Mouse (Mus musculus) naive thymus-derived CD4-positive, alpha-beta T cell, adult 2 months (primary cell): ENCODE results near the gene Klf17.
"Not testable (repeated sequence)": the region's sequence is repeated elsewhere in the genome, so short reads cannot be mapped to it uniquely, and the experiment has no call there.

ENCODE experiments used
- DNase-seq: peaks from one replicate; pipeline ENCODE4 v3.0.0-alpha.2; 2011; ENCODE audit warnings: low read depth

Gene Klf17

DNA sequence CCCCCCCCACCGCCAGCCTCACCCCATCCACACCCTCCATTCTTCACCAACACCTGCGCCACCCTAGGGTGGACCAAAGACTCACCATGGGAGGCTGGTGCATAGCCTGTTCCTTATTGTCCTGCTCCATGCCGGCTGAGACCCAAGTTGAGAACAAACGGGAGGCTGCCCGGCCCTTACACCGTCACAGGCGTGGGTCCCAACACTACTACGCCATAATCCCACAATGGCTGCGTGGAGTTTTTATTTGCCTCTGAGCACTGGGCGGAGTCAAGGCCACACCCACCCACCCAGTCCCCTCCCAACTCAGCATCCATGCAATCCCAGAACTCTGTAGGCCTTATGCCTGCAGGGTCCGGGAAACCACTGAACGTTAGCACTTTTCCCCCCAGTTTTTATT is at the start of gene Klf17:
Gene Klf17, minus strand, starts transcription at position 233 of the 400 bp plus-strand sequence.
- no peak for DNase-seq

DNA sequence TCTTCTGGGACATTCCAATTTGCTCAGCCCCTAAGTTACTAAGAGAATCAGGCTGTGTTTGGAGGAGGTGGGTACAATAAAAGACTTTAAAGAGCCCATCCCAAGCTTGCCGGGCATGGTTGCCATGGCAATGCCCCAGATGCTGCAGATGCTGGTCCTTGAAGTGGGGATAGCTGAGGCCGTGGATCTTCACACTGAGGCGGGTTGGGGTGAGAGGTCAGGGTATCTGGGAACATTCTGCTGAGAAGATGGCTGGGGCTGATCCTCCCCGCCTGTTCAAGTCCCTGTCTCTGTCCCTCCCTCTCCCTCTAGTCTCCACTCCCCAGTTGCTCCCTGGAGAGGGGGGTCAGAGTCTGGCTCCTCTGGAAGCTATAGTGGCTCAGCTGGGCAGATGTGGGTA is 48.9 kb upstream of the Klf17 start:
- DNase-seq, result no peak

DNA sequence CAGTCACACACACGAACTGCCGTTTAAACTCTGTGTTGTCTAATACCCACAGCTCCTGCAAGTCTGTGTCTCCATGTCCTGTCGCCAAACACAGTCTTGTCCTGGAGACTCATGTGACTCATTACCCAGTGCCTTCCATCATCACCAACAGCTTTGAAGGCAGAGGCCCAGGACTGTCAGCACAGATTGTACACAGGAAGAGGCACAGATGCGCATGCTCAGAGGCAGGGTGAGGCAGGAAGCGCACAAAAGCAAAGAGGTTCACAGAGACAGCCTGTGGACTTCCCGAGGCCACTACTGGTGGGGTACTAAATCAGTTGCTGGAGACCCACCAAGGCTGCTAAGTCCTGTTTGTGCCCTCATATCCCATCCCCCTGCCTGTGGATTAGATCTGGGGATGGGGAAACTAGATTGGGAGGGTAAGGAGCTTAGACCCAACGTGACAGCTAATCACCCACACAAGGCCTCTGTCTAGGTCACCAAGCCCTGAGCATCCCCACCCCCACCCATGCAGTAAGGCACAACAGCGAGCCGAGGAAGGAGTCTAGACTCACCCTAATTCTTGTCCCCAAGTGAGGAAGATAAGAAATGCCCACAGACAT is 48.2 kb upstream of the Klf17 start:
- DNase-seq, result peak; percentile 53

DNA sequence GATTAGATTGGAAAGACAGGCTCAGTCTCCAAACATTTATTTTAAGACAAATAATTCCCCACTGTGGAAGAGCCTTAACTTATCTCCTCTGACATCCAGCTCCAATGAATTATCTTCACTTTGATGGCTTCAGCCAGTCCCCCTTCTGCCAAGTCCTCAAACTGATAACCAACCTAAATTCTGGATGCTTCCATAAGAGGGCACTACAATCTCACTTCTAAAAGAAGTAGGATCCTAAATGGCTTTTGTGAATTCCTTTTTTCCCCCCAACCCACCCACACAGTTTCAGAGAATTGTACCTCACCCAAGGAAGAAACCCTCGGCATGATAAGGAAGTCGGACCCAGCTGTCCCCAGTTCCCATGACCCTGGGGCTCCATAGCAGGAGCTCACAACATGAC is 45.5 kb upstream of the Klf17 start:
- DNase-seq, result no peak

DNA sequence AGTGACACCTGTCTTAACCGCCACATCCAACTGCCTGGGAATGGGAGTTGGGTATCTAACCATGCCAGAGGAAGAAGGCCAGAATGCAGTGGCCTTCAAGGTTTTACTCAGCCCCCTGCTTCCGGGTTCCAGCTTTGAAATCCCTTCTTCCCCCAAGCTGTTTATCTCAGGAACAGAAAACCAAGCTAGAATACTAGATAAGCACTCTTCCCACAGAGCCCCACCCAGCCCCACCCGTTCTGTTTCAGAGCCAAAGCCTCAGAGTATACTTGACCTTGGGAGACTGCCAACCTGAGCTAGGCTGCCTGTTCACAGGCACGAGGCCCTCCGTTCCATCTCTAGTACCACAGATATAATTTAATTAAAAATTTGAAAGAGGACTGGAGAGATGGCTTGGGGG is 41.5 kb upstream of the Klf17 start:
- no peak for DNase-seq

DNA sequence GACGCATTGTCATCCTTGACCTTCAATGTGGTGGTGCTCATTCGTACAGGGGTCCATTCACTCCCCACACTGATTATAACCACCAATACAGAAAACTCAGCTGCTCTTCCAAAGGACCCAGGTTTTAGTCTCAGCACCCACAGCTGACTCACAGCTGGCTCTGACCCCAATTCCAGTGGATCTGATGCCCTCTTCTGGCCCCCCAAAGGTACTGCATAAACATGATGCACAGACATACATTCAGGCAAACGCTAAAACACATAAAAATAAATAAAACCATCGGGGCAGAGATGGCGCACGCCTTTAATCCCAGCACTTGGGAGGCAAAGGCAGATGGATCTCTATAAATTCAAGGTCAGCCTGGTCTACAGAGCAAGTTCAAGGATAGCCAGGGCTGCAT is 34.5 kb upstream of the Klf17 start:
- DNase-seq, result no peak

DNA sequence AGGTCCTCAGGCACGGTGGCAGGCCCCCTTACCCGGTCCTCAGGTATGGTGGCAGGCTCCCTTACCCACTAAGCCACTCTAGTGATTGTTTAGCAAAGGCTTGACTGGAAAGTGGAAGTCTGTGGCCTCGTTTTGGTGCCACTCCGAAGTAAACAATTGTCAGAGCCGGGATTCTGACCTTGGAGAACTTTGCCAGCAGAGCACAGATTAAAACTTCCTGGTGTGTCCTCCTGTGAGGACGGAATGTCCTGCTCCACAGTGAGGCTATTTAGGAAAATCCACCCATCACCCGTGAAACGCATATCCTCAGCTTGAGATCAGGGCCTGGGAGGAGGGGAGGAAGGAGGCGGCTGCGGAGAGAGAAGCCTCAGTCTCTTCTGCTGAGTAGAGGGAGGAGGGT is 22.9 kb upstream of the Klf17 start:
- DNase-seq, result no peak

DNA sequence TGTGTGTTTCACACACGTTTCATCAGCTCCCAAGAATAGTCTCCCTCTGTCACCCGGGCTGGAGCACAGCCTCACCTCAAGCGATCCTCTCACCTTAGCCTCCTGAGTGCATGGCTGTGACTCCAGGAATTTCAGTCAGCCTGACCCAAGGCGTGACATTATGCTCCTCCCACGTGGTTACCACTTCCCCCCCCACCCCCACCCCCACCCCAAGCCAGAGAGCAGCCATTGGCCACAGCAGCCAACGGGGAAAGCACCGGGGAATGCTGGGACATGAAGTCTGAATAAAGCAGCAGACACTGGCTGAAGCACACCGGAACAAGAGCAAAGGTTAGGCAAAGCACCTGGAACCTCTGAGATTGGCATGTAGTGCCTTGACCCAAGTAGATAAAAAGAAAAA is 21.5 kb upstream of the Klf17 start:
- peak; percentile 3 for DNase-seq

DNA sequence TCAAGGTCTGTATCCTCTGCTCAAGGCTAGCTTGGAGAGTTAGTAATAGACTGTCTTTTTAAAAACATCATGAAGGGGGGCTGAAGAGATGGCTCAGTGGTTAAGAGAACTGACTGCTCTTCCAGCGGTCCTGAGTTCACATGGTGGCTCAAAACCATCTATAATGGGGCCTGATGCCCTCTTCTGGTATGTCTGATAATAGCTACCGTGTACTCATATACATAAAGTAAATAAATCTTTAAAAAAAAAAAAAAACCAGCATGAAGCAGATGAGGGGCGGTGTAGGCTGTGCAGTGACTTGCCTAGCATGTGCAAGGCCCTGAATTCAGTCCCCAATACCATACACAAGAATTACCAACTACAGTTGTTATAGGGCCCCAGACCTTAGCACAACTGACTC is 17.5 kb upstream of the Klf17 start:
- no peak for DNase-seq

DNA sequence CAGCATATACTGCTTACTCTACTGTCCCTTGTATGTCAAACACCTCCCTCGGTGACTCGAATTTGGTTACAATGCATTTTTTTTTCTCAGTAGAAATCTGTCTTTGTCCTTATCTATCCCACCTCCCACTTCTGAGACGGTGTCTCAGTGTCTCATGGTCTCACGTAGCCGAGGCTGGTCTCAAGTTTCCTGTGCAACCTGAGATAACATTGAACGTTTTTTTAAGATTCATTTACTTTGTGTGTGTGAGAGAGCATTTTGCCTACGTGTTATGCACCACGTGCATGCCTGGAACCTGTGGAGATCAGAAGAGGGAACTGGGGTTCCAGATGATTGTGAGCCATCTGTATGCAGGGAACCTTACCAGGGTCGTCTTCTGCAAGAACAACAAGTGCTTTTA is 7.5 kb upstream of the Klf17 start:
- no peak for DNase-seq

DNA sequence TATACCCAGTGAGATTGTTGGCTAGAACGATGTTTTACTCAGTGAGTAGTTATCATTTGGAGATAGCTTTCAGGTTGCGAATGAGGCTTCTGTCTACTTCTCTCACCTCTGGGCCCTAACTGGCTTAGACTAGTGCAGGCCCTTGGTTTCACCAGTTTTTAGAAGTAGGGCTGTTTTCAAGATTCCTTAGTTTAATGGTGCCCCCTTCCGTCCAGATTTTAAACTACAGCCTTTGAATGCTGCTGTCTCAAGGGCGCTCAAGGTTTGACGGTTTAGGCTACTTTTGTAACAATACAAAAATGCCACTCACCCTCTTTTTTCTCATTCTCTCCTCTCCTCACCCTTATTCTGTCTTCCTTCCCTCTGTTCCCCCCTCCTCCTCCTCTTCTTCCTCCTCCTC is 5.5 kb upstream of the Klf17 start:
- peak; percentile 35 for DNase-seq

DNA sequence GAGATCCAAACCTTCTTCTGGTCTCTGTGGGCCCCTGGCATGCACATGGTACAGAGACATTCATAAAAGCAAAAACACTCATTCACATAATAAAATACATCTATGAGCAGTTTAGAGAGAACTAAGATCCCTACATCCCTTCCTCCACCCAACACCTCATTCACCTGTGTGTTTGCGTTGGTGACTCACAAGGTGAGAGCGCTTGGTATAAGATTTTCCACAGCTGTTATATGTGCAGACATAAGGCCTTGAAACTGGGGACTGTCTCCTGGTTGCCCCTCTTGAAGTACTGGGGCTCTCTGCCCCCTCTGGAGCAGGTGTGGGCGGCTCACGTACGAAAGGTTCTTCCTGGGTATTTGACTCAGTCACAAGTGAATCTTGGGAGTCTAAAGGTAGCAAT is 5.3 kb downstream of the Klf17 start:
- DNase-seq, result no peak

DNA sequence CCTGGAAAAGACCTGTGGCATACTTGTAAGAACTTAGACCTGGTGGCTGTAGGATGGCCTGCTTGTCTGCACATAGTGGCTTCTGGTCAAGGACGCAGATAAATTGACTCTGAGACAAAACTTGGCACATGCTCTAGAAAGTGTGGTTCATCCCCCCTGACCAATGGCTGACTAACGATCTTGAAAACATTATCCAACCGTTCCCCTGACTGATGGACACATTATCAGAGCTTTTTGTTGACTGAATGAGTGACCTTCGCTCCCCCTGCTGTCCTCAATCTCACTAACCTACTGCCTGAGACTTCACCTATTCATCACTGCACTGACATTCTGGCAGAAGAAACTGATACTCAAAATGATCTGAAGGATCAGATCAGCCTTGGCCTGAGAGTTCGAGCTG is 13.0 kb downstream of the Klf17 start:
- not testable (repeated sequence) for DNase-seq

DNA sequence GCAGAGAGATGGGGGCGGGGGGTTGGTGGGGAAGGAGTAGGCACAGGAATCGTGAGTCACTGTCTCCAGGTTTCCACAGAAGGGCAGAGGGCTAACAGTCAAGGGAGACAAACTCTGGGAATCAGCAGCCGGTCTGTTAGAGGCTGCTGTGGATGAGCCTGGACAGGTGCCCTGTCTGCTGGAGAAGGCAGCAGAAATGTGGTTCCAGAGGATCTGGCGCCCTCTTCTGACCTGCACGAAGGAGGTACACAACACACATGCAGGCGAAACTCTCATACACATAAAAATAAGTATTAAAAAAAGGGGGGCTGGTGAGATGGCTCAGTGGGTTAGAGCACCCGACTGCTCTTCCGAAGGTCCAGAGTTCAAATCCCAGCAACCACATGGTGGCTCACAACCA is 27.9 kb downstream of the Klf17 start:
- DNase-seq, result no peak

DNA sequence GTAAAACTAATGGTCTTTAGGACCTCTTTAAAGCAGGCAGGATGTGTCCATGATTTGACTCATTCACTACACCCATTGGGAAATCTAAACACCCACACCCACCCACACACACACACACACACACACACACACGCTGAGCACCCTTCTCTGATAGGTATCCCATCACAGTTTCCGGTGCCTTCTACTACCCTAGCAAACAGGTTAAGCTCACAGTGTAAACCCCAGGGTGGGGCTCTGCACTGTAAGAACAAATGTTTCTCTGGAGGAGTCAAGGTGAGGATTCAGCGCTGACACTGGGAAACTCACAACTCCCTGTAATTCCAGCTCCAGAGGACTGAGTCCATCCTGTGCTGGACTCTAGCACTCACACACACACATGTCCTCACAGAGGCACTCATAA is 33.5 kb downstream of the Klf17 start:
- no peak for DNase-seq

DNA sequence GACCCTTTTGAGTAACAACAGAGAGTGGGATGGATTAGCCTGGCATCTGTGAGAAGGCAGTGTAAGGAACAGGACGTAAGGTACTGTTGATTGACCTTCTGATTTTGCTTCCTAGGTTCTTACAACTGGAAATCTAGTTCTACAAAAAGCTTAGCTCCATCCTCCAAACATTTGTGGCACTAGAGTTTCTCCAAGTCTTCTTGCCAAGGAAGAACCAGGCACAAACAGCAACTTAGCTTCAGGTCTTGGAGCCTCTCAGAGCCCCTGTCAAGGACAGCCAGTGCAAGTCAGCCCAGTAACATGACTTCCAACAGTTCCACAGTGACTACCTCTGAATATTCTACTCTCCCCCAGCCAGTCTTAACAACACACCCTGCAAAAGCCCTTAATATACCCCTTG is 41.3 kb downstream of the Klf17 start, which contains the start of gene Gm12845:
Gene Gm12845, plus strand, starts transcription at position 301 of the 400 bp plus-strand sequence.
- DNase-seq, result no peak

DNA sequence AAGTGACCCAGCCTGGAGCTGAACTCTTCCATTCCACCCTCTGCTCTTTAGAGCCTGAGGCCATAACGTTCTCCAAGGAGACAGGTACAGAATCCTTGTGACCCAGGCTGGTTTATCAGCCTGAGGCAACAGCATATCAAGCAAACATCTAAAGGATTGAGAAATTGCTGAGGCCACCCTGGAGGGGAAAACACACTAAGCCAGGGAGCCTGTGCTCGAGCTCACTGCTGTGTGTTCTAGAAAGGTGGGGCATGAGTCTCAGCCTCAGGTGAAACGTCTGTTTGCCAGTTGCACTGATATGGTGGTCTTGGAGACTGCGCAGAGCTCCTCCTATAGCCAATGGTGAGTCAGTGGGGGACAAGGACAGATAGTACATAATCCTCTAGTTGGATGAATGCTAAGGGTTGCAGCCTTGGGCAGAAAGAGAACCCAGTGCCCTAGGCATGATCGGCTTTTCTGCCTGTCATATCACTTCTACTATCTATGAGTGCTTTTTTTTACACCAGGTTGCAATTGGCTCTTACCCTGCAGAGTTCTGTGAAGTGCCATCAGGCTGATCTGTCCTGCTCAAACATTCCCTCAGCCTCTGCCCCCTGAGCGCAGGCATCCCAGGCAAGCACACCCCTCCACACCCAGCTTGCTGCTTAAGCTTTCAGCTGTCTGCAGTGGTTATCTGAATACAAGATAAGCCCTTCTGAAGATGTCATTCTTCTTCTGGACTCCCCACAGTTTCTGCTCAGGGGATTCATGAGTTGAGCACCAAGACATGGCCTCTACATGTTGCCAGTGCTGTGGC is 51.9 kb downstream of the Klf17 start:
- no peak for DNase-seq

DNA sequence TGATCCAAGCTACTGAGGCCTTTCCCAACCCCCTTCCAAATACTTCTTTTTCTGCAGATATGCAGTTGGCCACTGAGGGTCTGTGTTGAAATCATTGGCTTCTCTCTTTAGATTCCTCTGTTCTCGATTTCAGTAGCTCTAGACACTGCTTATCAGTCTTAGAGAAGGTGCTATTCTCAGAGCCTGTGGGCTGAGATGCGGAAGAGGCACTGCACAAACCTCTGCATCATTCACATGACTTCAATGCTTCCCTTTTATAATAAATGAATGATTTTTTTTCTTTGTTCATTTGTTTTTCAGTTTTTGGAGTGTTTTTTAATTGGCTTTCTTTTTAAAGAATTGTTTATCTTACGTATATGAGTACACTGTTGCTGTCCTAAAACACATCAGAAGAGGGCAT is 53.1 kb downstream of the Klf17 start:
- DNase-seq, result no peak

DNA sequence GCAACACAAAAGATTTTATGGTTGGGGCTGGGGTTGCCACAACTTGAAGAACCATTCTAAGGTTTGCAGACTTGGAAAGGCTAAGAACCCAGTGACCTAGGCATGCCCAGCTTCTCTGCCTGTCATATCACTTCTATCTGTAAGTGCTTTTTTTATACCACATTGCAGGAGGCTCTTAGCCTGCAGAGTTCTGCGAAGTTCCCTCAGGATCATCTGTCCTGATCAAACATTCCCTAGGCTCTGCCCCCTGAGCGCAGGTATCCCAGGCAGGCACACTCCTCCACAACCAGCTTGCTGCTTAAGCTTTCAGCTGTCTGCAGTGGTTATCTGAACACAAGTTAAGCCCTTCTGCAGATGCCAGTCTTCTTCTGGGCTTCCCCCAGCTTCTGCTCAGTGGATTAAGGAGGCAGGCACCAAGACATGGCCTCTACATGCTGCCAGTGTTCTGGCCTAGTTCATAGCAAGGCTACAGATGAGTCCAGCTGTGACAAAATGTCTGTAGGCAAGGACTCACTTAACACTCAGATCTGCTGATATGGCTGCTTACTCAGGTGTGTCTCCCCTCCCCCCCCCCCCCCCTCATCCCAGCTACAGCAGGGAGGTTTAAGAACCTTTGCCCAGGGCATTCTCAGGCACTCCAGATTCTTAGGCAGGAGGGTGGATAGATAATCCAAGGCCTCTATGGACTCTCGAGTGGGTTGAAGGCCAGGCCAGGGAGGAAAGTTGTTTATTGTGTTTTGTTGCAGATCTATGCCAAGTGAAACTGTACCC is 56.5 kb downstream of the Klf17 start:
- no peak for DNase-seq
